Mouse (Mus musculus) frontal cortex, postnatal 10 days (tissue): ENCODE results near the gene Slc16a10.

ENCODE experiments used
- DNase-seq, 2 experiments: peaks; one replicate each; pipeline ENCODE4 v3.0.0; 2022; ENCODE audit warnings: low spot score in 2 of 2, mixed read lengths in 1 of 2

Slc16a10 gene

DNA sequence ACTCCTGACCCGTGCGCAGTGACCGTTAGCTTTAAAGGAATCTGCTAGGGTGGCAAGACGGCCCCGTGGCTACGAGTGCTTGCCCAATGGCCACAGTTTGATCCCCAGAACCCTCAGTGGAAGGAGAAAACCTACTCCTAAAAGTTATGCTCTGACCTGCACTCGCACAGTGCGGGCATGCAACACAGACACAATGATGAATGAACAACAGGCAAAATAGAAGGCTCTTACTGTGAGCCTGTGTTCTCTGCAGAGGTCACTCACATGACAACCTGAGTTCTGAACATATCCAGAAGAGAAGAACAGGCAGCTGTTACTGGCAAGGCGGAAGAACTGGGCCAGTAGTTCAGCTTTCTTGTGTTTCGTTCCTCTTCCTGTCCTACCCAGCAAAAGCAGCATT is 73.5 kb downstream of the Slc16a10 start:
- DNase-seq: no peak

DNA sequence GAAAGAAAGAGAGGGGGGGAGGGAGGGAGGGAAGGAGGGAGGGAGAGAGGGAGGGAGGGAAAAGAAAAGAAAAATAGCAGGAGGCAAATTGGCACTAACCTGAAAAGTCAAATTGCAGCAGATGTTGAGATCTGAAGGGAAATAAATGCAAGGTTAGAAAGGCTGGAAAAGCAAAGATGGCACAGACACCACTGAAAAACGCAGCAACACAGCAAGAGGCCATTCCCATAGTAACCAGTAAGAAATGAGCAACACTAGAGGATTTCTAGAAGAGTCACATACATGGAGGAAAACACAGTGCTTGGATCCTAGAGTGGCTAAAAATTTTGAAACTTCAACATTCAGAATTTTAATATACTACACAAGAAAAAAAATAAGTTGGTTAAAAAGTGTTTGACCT is 74.5 kb downstream of the Slc16a10 start:
- DNase-seq: no peak

DNA sequence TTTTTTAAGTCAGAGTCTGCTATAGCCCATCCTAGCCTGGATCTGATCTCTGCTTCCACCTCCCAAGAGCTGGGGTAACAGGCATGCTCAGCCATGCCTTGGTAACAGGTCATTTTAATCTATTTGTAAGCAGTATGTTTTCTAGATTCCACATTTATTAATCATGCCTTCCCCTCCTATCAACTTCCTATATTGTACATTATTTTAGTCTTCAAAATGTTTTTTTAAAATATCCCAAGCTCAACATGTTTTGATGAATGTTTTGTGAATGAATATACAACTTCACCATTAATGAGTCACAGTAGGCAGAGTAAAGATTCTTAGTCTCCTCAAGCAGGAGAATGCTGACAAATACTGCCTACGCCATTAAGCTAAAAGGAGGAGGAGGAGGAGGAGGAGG is 75.0 kb downstream of the Slc16a10 start:
- DNase-seq: no peak

DNA sequence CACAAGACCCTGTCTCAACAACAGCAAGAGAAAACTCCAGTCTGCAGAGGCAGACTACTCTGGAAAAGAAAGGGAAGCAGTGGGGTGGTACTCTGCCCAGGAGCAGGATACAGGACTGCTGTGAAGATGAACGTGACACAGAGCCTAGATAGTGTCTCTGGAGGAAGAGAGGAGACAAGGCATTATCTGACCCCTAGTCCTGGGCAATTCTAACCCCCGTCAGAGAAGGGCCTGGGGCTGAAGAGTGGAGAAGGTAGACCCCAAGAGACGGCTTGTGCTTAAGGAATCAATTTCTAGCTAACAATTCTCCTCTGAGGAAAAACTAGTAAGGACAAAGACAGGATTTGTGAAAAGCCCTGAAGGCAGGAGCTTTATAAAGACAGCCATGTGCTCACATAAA is 76.7 kb downstream of the Slc16a10 start:
- no peak for DNase-seq

DNA sequence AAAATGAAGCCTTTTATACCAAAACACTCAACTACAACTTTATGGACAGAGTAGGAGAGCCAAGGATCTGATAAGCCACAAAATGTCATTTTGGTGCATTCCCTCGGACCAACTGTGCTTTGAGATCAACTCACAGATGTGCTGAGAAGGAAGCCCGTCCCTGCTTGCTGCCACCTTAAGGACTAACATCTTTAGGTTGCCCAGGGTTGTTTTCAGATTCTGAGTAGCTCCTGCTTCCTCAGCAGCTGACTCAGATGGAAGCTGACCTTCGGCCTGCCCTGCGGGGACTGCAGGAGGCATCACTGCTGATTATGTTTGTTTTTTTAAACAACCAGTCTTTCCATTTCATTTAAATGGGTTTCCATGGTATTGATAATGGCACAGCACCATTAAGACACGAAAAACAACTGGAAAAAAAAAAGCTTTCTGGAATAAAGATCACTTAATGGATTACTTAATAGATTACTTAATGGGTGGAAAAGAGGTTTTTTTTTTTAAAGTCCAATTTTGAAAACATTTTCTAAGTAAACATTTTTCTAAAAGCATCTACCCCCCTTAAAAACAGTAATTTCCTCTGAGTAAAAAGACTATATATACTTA is 78.7 kb downstream of the Slc16a10 start:
- DNase-seq: no peak

DNA sequence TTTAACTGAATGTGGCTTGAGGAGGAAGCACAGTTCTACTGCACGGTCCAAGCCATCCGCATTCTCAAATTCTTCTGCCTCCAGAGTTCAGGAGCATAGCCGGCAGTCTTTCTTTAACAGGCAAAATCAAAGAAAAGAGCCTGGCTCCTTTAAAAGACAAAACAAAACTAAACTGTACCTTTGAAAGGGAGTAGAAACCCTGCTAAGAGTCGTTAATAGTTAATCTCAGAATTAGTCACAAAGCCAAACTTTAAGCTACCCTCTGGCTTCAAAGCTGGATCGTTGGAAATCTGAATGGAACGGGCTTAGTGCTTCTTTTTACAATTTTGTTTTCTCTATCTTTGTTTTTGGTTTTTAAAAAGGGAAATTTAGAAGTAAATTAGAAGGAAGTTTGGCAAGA is 79.2 kb downstream of the Slc16a10 start:
- DNase-seq: no peak

DNA sequence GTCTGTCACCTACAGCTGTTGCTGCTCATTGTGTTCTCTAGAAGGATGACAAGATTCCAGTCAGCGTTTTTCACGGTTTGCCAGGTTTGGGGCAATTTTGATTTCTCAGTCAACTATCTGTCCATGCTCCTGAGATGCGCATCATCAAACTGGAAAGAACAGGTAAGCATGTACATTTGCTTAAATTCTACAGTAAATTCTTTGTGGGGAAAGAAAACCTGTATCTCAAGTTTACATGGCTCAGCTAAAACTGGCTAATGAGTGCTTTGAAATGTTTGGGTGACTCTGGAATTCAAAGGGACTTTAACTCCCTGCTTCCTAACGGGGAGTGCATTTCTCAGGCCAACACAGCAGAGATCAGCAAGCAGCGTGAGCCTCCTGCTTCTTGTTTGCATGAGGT is 80.1 kb downstream of the Slc16a10 start:
- no peak for DNase-seq

DNA sequence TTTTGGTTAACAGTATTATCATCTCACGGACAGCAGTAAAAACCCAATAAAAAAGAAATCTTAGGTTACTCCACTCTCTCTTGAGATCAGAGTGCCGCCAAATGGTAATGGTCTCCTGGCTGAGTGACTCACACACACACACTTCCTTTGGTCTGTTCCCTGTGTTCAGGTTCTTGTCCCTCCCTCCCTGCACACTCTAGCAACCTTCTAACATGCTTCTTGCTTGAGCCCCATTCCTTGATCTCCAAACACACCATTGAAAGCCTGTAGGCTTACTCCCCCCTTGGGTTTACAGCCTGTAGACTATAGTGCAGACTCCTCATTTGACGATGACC is 83.3 kb downstream of the Slc16a10 start:
- DNase-seq: no peak

DNA sequence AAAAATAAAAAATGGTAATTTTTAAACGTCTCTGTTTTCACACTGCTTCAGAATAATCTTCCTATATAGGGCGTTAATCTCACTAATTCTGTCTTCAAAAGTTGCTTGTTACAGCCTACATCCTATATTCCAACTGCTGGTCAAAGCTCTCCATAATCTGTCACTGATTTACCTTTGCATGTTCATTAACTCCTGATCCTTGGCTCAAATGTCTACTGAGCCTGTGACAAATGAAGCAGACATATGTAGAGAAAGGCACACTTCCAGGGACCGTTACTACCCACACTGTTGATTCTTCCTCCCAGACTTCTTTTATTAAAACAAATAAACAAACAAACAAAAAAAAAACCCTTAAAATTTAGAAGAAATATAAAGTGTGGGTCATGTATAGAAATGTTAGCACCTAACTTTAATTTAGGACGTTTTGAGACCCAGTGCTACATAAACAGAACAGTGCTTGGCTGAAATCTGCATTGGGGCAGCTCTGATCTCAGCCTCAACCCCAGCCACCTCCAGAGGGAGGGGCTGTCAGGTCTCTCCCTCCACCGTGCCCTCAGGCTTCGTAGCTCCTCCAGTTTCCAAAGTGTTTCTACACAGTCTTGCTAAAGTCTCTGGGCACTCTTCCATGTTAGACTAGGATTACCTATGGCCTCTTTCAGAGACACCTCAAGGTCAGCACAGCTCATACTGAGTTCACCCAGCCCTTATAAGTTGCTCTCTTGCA is 83.8 kb downstream of the Slc16a10 start:
- no peak for DNase-seq

DNA sequence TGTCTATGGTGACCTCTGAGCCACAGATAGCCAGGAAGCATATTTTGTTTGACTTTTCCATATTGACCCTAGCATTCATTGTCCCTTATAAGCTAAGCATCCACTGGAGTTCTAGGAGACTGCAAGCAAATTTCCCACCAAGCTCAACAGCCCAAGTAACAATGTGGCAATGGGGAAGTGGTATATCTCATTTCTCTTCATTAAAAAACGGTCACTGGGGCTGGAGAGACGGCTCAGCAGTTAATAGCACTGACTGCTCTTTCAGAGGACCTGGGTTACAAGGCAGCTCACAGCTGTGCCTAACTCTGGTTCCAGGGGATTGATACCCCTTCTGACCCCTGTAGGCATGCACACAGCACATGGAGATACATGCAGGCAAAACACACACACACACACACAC is 84.4 kb downstream of the Slc16a10 start:
- no peak for DNase-seq

DNA sequence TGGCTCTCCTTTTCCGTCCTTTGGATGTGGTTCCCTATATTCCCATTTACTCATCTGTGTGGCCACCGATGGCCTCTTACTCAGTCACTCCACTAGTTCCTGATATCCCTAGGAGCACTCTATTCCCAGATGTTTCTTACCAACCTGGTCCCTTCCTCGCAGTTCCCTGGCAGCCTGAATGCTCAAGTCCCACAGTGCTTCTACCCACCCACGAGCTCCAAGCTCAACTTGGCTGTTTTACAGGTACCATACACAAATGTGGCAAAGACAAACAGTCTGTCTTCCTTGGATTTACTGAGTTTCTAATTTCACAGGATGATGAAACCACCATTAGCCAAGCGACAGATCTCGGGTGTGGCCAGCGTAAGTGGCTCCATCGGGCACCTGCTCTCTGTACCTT is 87.6 kb downstream of the Slc16a10 start:
- DNase-seq: no peak

DNA sequence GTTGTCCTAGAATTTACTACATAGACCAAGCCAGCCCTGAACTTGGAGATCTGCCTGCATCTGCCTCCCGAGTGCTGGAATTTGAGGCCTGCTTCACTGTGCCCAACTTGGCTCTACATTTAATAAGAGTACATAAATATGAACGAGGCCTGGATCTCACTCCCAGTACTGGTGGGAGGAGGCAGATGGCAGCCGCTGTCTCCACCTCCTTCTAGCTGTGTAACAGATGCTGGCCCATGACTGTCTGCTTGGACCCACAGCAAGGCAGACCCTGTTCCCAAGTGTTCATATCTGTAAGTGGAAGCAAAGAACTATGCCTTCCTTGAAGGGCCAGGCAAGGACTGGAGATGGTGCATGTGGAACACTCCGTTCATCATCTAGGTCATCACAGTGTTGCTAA is 88.2 kb downstream of the Slc16a10 start:
- no peak for DNase-seq

DNA sequence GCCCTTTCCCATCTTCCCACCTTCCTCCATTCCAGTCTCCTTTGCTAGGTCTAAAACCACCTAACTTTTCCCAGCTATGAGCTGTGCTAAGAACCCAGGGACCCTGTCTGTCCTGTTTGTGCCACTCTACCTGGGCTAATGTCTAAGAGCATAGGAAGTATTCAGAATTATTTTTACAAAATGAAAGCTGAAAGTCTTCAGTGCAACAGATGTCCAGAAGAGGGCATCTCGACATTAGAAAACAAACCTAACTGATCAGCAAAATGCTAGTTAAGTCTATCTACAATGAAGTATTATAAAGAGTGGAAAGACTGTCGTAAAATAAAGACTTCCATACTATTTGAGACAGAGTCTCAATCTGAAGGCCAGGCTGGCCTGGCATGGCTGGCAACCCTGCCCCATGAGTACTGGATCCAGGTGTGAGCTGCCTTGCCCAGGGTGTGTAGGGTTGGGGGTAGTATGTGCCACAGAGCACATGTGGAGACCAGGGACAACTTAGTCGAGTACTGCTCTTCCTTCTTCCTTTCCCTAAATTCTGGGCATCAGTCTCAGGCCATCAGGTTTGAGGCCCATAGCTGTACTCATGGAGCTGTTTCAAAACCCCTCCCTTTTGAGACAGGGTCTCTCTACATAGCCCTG is 88.7 kb downstream of the Slc16a10 start:
- DNase-seq: no peak

DNA sequence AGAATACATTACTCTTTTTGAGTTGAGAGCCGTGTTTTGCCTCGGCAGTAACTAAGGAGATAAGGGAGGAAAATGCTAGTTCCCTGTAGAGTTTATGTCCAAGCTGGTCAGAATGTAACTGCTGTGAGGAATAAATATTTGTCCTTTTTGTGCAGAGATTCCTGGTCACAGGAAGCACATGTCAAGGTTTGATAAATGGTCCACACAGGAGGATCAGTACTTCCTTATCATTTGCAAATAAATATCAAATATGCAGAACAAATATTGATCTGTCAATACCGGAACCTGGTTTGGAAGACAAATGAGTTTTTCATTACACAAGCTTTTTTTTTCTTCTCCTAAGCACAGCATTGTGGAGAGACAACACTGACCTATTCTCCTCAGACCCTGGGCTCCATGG is 90.1 kb downstream of the Slc16a10 start:
- DNase-seq: no peak

DNA sequence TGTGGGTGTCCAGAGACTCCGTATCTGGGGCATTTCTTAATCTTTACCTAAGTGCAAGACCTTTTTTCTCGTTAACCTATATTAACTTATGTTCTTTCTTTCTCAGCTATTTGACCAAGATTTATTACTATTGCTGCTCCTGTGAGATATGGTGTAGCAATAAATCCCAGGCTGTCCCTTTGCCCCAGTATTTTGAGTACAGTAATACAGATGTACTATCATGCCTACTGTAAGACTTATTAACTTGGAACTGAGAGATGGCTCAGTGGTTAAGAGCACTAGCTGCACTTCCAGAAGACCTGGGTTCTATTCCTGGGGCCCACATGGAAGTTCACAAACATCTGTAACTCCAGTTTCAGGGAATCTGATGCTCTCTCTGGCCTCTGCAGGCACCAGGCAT is 91.3 kb downstream of the Slc16a10 start:
- no peak for DNase-seq

DNA sequence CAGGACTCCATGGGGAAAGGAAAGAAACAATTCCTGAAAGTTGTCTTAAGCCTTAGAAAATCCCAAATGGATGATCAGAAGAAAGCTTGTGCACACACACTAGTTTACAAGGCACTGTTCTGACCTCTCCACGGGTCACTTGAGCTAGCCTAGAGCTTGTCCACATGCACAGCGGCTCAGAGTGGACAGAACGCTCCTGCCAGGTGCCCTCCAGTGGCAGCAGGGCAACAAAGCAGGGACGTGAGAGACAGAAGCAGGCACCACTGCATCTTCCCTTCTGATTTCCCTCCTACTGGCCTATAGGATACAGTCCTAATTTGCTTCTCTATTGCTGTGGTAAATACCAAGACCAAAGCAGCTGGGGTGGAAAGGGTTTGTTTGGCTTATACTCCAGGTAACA is 100.7 kb downstream of the Slc16a10 start:
- no peak for DNase-seq

DNA sequence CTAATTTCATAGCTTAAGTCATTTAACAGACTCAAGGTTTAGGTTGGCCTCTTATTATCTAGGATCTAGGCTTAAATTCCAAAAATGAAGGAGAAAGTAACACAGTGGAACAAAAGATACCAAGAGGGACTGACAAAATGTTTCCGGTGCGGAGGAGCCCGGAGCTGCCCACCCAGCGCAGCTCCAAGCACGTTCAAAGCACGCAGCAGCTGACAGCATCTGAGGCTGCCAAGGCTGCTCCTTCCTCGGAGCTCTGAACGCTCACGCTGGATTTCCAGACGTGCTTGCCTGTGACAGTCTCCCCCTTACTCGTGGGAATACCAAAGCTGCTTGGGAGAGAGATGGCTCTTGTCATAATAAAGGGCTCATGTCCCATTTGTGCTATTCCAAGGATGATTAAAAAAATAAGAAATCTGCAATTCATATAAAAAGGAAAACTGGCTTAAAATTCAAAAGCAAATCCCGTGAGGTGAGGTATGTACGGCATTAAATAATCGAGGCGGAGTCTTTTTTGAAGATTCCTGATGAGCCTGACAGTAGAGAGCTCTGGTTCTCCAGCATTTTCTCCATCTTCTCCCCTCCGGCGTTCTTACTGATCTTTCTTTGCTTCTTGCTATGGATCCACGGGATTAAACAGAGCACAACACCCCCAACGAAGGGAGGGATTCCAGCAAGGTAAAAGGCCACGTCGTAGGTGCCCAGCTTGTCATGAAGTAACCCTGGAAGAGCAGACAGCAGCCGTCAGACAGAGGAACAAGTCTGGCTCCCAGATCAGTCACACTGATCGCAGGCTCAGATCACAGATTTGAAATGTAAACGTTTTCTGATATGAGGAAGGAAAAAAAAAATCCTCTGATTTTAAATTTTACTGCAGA is 105.1 kb downstream of the Slc16a10 start:
- DNase-seq: peak; percentile 32 to 52

DNA sequence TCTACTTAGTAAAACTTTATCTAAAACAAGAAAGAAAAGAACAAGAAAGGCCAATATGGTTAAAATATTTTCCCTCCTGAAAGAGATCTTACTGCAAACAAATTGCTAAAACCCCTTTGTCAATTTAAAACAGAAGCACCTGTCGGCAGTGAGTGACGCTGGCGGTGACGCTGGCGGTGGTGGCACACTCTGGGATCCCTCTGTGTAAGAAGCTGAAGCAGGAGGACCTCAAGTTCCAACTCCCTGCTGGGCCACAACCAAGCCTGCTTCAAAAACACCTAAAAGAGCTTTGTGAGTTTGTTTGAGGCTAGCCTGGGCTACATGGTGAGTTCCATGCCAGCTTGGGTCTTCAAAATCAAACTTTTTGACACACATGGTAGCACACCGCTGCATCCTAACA is 107.1 kb downstream of the Slc16a10 start:
- no peak for DNase-seq

DNA sequence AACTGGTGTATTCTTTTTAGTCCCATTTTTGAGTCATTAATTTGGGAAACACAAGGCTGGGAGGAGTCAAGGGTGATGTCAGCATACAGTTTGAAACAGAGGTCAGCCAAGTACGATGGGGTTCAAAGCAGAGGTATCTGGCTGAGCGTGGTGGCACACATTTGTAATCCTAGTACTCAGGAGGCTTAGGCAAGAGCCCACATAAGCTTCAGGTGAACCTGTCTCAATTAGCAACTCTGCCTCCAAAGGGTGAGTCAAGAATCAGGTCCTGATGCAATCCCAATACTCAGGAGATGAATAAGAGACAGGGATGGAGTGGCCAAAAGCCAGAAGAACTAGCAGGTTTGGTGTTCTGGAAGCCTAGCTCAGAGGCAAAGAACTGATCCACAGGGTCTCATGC is 109.2 kb downstream of the Slc16a10 start:
- DNase-seq: no peak

DNA sequence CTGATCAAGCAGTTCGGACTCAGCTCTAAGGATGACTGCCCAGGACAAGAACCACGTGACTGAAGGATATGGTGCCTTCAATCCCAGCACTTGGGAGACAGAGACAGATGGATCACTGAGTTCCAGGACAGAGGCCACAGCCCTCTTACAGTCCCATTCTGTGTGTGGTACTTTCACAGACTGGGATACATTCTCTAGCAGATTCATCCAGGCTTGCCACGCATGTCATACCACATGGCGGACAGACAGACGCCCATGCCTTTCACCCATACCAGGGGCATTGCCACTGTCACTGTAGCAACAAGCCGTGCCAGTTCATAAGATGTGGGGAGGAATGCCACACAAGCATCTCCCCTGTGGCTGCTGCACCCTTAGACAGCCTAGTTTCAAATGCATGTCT is 111.3 kb downstream of the Slc16a10 start:
- DNase-seq: no peak

DNA sequence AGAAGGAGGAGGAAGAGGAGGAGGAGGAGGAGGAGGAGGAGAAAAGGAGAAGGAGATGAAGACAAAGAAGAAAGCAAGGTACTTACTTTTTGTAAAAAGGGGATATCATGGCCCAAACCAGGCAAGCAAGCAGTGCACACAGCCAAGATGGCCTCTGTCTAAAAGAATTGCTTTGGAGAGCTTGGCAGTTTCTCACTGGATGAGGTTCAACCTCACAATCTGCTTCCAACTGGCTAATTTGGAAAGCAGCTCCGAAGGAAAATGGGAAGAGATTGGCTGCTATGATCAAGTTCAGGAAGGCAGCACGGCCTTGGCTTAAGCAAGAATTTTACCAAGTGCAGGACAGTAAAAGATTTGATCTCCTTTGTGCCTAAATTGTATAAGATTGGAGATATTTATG is 112.4 kb downstream of the Slc16a10 start:
- no peak for DNase-seq

DNA sequence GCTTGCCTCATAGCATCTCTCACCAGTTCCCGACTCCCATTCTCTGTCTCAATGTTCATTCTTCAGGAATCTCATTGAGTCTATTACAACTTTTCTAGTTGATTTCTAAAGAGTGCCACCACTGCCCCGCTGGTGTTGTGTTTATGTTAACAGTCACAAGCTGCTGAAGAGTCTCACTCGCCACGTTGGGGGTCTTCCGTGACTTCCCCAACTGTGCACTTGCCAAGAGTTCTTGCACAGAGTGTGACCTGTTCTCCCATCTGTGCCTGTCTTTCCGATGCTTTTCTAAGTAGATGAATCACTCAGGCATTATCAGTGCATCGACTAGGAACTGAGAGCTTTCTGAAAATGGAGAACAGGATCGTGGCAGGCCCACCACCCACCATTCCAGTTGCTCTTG is 114.0 kb downstream of the Slc16a10 start:
- no peak for DNase-seq

DNA sequence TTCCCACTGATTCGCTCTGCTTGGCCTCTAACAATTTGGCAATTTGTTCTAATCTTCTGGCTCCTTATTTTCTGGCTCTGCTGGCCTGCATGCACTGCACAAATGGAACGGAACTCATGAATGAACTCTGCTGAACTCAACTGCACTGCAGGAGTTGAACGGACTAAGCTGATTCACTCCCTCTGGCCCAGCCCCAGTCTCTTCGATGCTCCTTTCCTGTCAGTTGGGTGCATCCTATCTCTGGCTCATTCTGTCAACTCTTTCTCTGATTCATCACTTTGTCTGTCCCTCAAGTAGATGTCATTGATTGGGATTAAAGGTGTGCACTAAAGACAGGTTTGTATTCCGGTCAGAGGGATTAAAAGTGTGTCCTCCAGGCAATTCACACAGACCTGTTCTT is 115.5 kb downstream of the Slc16a10 start:
- DNase-seq: no peak
